6 mouse cellular contexts compared by ENCODE assay signal in the genomic region with DNA sequence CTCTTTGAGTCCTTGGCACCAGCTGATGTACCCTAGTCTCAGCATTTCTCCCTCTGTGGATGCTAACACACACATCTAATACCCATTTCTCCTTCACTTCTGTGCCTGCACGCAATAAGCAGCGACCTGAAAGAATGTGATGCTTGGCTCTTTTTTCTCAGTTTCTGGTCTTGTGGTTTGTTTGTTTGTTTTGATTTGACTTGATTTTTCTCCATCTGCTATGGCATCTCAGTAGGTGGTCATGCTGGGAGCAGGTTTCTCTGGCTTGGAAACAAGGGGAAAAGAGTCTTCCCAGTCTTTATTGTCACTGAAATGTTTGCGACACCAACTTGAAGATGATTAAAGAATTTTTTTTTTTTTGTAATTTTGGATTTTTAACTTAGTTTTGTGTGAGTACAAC.
"Had no signal": no experiment of that assay in that cellular context is flagged by ENCODE, and none has a peak within 500 bp of the region (broad histone marks: within the 10 kb centered on the region; RNA-seq: fewer than 3 reads in every experiment).

No protein-coding gene starts in this region.

- ATAC-seq: midbrain, embryonic 13.5 days had no signal

- DNase-seq: kidney, postnatal 10 days; kidney, postnatal 4 days; left cerebral cortex, postnatal 4 days; lung, adult 18-20 months; thymus, postnatal 14 days had no signal
